25 mouse cellular contexts compared by ENCODE assay signal in genomic region chr5:114926753-114927152, GRCm38 (mm10). TPM values are rescaled to one million over a fixed set of nuclear protein-coding genes. Genes with fewer than 3 reads are reported as not detected.
DNase-seq lines count a peak whose midpoint lies in the region; ATAC-seq and TF ChIP-seq lines count a peak whose summit lies in the region.
"Had no signal": no experiment of that assay in that cellular context is flagged by ENCODE, and none has a peak within 500 bp of the region (broad histone marks: within the 10 kb centered on the region; RNA-seq: fewer than 3 reads in every experiment).

No protein-coding gene starts in this region.

- no peak overlapping the region for H3K4me3 ChIP-seq in kidney, adult 2 months (ENCODE audit: insufficient read depth, low read depth, low read length)
- H3K4me3 ChIP-seq in intestine, embryonic 15.5 days (replicated peaks) = no peak overlapping the region
- no peak overlapping the region for H3K4me3 ChIP-seq in forebrain, embryonic 14.5 days (ENCODE audit: low read depth, low read length)
- H3K4me3 ChIP-seq: embryonic facial prominence, embryonic 10.5 days; heart, embryonic 13.5 days; hindbrain, embryonic 12.5 days; limb, embryonic 13.5 days; liver, embryonic 12.5 days; midbrain, embryonic 10.5 days; neural tube, embryonic 15.5 days had no signal

- H3K9me3 ChIP-seq in intestine, embryonic 15.5 days = no peaks in the 10 kb centered on the region
- peaks cover 3% of the 10 kb centered on the region; the same call in 1 of the 2 replicates for H3K9me3 ChIP-seq in forebrain, embryonic 14.5 days (replicated peaks; ENCODE audit: control insufficient read depth, low read length)
- H3K9me3 ChIP-seq: embryonic facial prominence, embryonic 10.5 days; heart, embryonic 13.5 days; hindbrain, embryonic 12.5 days; liver, embryonic 12.5 days; midbrain, embryonic 10.5 days; neural tube, embryonic 15.5 days had no signal

- 58% methylated on average over 9 of the region's 9 CpGs for WGBS in kidney, adult 2 months
- 71% methylated on average over 9 of the region's 9 CpGs for WGBS in intestine, embryonic 15.5 days
- 87% methylated on average over 9 of the region's 9 CpGs for WGBS in forebrain, embryonic 14.5 days

- no peak for TF ChIP-seq POLR2A in kidney, adult 2 months (IDR thresholded peaks at IDR 0.05; ENCODE audit: low read depth, low read length)

- H3K36me3 ChIP-seq in kidney, adult 2 months (ENCODE audit: control insufficient read depth, insufficient read depth, low read length) = no peaks in the 10 kb centered on the region
- H3K36me3 ChIP-seq in intestine, embryonic 15.5 days = no peaks in the 10 kb centered on the region
- peaks cover 2% of the 10 kb centered on the region; the same call in 1 of the 2 replicates for H3K36me3 ChIP-seq in splenic B cell, adult 2 months (ENCODE audit: control insufficient read depth, insufficient read depth, low read length, poor library complexity, severe bottlenecking)
- H3K36me3 ChIP-seq in forebrain, embryonic 14.5 days (ENCODE audit: control insufficient read depth, insufficient read depth, low read length) = no peaks in the 10 kb centered on the region
- H3K36me3 ChIP-seq: embryonic facial prominence, embryonic 10.5 days; heart, embryonic 13.5 days; hindbrain, embryonic 12.5 days; limb, embryonic 13.5 days; liver, embryonic 12.5 days; midbrain, embryonic 10.5 days; neural tube, embryonic 15.5 days had no signal

- peak; percentile 33 for DNase-seq in kidney, adult 2 months
- no peak for DNase-seq in kidney, postnatal 10 days
- peak; percentile 45 for DNase-seq in 3T3-L1 (ENCODE audit: low read depth, low spot score)
- peak; percentile 32 for DNase-seq in splenic B cell, adult 2 months (ENCODE audit: low read depth, low spot score)
- DNase-seq in left cerebral cortex, adult 9 months (ENCODE audit: low spot score in 2 of 2) = no peak
- DNase-seq in forebrain, embryonic 14.5 days (ENCODE audit: low spot score) = no peak
- DNase-seq: cerebellum, adult 11 months; cerebellum, adult 9-11 months; forebrain, postnatal 0 days; gastrocnemius, postnatal 25 days; heart, postnatal 14 days; lung, adult 18-20 months; lung, postnatal 10 days; right cerebral cortex, adult 18-20 months; right cerebral cortex, postnatal 4 days; thymus, postnatal 14 days had no signal

- H3K27me3 ChIP-seq in kidney, adult 2 months (replicated peaks; ENCODE audit: control insufficient read depth, insufficient read depth, low read length) = no peaks in the 10 kb centered on the region
- H3K27me3 ChIP-seq in intestine, embryonic 15.5 days (replicated peaks) = no peaks in the 10 kb centered on the region
- H3K27me3 ChIP-seq in splenic B cell, adult 2 months (ENCODE audit: control insufficient read depth, insufficient read depth, low read length, poor library complexity, severe bottlenecking) = no peaks in the 10 kb centered on the region
- no peaks in the 10 kb centered on the region for H3K27me3 ChIP-seq in forebrain, embryonic 14.5 days (replicated peaks; ENCODE audit: control insufficient read depth, insufficient read depth, low read length)
- H3K27me3 ChIP-seq: heart, embryonic 13.5 days; hindbrain, embryonic 12.5 days; limb, embryonic 13.5 days; neural tube, embryonic 15.5 days had no signal

- H3K4me1 ChIP-seq in kidney, adult 2 months (ENCODE audit: control insufficient read depth, insufficient read depth, low read length) = peaks cover 6% of the 10 kb centered on the region; the same call in 1 of the 2 replicates
- peaks cover 10% of the 10 kb centered on the region for H3K4me1 ChIP-seq in intestine, embryonic 15.5 days (replicated peaks)
- no peaks in the 10 kb centered on the region for H3K4me1 ChIP-seq in forebrain, embryonic 14.5 days (ENCODE audit: control insufficient read depth, insufficient read depth, low read length)

- no peak overlapping the region for H3K27ac ChIP-seq in kidney, adult 2 months (ENCODE audit: insufficient read depth, low read depth, low read length)
- H3K27ac ChIP-seq in intestine, embryonic 15.5 days = no peak overlapping the region
- no peak overlapping the region for H3K27ac ChIP-seq in forebrain, embryonic 14.5 days (ENCODE audit: low read depth, low read length)
- H3K27ac ChIP-seq: embryonic facial prominence, embryonic 10.5 days; heart, embryonic 13.5 days; hindbrain, embryonic 12.5 days; limb, embryonic 13.5 days; liver, embryonic 12.5 days; neural tube, embryonic 15.5 days had no signal

- H3K4me2 ChIP-seq in intestine, embryonic 15.5 days (replicated peaks) = no peak overlapping the region
- no peak overlapping the region for H3K4me2 ChIP-seq in forebrain, embryonic 14.5 days (ENCODE audit: low read length)
- H3K4me2 ChIP-seq: heart, embryonic 13.5 days; hindbrain, embryonic 12.5 days; limb, embryonic 13.5 days; liver, embryonic 12.5 days; neural tube, embryonic 15.5 days had no signal

- ATAC-seq in intestine, embryonic 15.5 days = peak; percentile 40
- ATAC-seq in forebrain, embryonic 14.5 days = no peak
- ATAC-seq: forebrain, postnatal 0 days; liver, embryonic 12.5 days had no signal

- TF ChIP-seq CTCF in kidney, adult 2 months (conservative IDR thresholded peaks at IDR 0.05; ENCODE audit: insufficient read depth, insufficient read length, low read depth, low read length) = no peak

- no peak overlapping the region for H3K9ac ChIP-seq in intestine, embryonic 15.5 days
- H3K9ac ChIP-seq in forebrain, embryonic 14.5 days (ENCODE audit: low read length) = no peak overlapping the region
- H3K9ac ChIP-seq: forebrain, postnatal 0 days; heart, embryonic 13.5 days; hindbrain, embryonic 12.5 days; limb, embryonic 13.5 days; liver, embryonic 12.5 days; neural tube, embryonic 15.5 days had no signal

RNA-seq across cellular contexts. Expression of gene Oasl1, which starts 3.7 kb away (rescaled TPM):
- polyA plus RNA-seq in kidney, adult 2 months (2012; rRNA removed) = 4.3 and 5.7 TPM in 2 replicates
- polyA plus RNA-seq in intestine, embryonic 15.5 days (2015; fragmentation: Nextera tagmentation; extraction: Ambion mirVana) = 1.9 and 2.3 TPM in 2 replicates
- 0.10 and 0.28 TPM in 2 replicates for polyA plus RNA-seq in forebrain, embryonic 14.5 days (2014; fragmentation: Nextera tagmentation; extraction: Ambion mirVana)
- polyA plus RNA-seq: embryonic facial prominence, embryonic 10.5 days; midbrain, embryonic 10.5 days had no signal

RNA-seq across cellular contexts. Expression of gene 2210016L21Rik, which starts 15.2 kb away (rescaled TPM):
- 23.5 and 26.1 TPM in 2 replicates for polyA plus RNA-seq in kidney, adult 2 months (2012; rRNA removed)
- polyA plus RNA-seq in intestine, embryonic 15.5 days (2015; fragmentation: Nextera tagmentation; extraction: Ambion mirVana) = 51.3 and 62.7 TPM in 2 replicates
- 90.5 and 95.3 TPM in 2 replicates for polyA plus RNA-seq in forebrain, embryonic 14.5 days (2014; fragmentation: Nextera tagmentation; extraction: Ambion mirVana)

RNA-seq across cellular contexts. Expression of gene Oasl2, which starts 30.0 kb away (rescaled TPM):
- polyA plus RNA-seq in kidney, adult 2 months (2012; rRNA removed) = 10.2 and 11.2 TPM in 2 replicates
- 5.5 and 8.0 TPM in 2 replicates for polyA plus RNA-seq in intestine, embryonic 15.5 days (2015; fragmentation: Nextera tagmentation; extraction: Ambion mirVana)
- 2.3 and 2.6 TPM in 2 replicates for polyA plus RNA-seq in forebrain, embryonic 14.5 days (2014; fragmentation: Nextera tagmentation; extraction: Ambion mirVana)

RNA-seq across cellular contexts. Expression of gene Hnf1a, which starts 44.1 kb away (rescaled TPM):
- 24.2 and 29.5 TPM in 2 replicates for polyA plus RNA-seq in kidney, adult 2 months (2012; rRNA removed)
- polyA plus RNA-seq in intestine, embryonic 15.5 days (2015; fragmentation: Nextera tagmentation; extraction: Ambion mirVana) = 18.0 and 18.6 TPM in 2 replicates
- polyA plus RNA-seq in forebrain, embryonic 14.5 days (2014; fragmentation: Nextera tagmentation; extraction: Ambion mirVana) = not detected in 2 replicates
- polyA plus RNA-seq: cortical plate, adult 2 months; forebrain, postnatal 0 days; limb, embryonic 13.5 days had no signal

Comparison
In these comparisons a context has a peak if more than half of its experiments do, and no peak if none do; other contexts are left out.
1. DNase-seq: peak in kidney, adult 2 months (single experiment), 3T3-L1 (single experiment) and splenic B cell, adult 2 months (single experiment); none in kidney, postnatal 10 days (single experiment), left cerebral cortex, adult 9 months (0 of 2) and forebrain, embryonic 14.5 days (single experiment).